Mouse (Mus musculus): ENCODE measurements around the gene Mip.
"Not testable (repeated sequence)": the region's sequence is repeated elsewhere in the genome, so short reads cannot be mapped to it uniquely, and the experiment has no call there.

The Mip gene

DNA sequence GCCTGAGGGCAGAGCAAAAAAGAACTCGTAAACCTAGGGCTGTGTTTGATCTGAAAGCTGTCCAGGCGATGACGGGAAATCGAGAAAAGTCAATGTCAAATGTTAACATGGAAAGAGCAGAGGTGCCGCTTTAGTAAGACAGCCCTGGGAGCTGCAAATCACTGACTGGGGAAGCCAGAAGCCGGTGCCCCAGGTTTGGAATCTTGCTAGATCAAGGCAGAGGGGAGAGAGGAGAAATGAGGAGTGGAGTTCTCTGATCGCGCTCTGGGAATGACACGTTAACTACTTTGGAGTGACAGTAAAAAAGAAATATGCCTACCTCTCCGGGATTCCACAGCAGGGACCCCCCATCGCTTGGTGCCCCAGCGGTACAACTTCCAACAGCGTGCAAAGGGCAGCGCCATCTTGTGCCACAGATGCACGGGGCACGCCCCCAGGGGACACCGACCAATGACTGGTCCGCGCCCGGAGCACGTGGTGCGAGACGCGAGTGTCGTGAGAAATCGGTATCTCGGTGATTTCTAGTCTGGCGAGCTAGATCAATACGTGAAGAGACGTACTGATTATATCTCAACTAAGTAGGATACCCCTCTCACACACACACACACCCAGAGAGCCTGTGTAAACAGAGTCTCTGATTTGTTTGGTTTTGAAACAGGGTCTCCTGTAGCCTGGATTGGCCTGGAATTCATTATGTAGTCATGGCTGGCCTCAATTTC lies 14.1 kb upstream of the Mip start, which contains the start of gene Spryd4:
TSS of gene Spryd4 (minus strand) at position 418 of the 719 bp plus-strand sequence.
- peak; percentile 83 to 93 for DNase-seq (ENCODE audit: low spot score in 2 of 2)

DNA sequence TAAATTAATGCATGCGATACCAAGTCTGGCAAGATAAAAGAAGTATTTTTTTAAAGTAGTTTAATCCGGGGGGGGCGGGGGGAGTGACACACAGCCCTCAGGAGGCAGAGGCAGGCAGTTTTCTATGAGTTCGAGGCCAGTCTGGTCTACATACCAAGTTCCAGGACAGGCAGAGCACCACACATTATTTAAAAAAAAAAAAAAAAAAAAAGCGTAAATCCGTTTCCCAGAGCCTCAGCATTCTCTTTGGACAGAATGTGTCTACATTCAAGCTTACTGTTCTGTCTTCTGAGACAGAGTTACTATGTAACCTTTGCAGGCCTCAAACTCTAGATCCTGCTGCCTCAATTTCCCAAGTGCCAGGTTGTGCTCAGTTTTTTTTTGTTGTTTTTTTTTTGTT lies 13.5 kb upstream of the Mip start:
- DNase-seq (ENCODE audit: low spot score in 2 of 2), result no peak

GRCm38 (mm10) chr10:128212871-128213323 lies 12.7 kb upstream of the Mip start:
- DNase-seq (ENCODE audit: low spot score in 2 of 2), result peak in 1 of 2 experiments; percentile 26

- not testable (repeated sequence) for DNase-seq (ENCODE audit: low spot score in 2 of 2)
These were observed 11.5 kb upstream of the Mip start for GRCm38 (mm10) chr10:128214112-128214511.

GRCm38 (mm10) chr10:128214981-128215380 lies 10.7 kb upstream of the Mip start:
- DNase-seq (ENCODE audit: low spot score in 2 of 2), result no peak

DNA sequence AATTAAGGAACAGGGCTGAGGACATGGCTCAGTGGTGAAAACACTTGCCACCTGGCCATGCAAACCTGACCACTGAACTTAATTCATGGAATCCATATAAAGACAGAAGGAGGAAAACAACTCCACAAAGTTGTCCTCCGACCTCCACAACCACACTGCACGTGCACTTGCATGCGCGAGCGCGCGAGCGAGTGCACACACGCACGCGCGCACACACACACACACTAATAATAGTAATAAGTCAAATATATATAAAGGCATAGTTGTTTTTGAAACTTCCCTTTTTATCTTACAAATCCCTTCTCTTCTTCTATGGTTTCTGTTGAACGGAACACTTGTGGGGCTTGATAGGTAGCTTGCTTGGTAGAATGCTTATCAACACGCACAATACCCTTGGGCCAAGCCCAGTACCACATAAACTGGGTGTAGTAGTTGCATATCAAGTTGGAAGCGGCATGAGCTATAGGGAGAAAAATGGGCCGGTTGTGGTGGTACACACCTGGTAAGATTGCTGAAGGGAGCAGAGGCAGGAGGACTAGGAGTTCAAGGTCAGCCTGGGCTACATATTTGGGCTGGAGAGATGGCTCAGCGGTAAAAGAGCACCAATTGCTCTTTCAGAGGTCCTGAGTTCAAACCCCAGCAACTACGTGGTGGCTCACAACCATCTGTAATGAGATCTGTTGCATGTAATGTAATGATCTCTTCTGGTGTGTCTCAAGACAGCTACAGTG lies 7.1 kb upstream of the Mip start:
- no peak for DNase-seq (ENCODE audit: low spot score in 2 of 2)

GRCm38 (mm10) chr10:128221533-128222286 lies 3.9 kb upstream of the Mip start:
- DNase-seq (ENCODE audit: low spot score in 2 of 2), result no peak

GRCm38 (mm10) chr10:128225064-128225463 lies 574 bp upstream of the Mip start:
- DNase-seq (ENCODE audit: low spot score in 2 of 2), result no peak

DNA sequence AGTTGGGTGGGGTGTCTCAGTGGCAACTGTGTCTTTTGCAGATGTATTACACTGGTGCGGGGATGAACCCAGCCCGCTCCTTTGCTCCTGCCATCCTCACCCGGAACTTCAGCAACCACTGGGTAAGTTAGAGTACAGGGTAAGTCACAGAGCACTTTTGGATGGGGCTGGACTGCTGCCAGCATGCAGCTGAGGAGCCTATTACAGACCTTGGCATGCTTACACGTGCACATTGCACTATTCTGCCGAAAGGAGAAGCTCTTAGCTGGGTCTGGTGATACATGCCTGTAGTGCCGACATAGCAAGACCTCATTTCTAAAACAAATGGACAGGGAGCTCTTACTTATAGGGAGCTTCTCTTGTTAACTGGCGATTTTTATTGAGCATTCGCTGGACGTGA lies 2.0 kb downstream of the Mip start:
- no peak for DNase-seq (ENCODE audit: low spot score in 2 of 2)

GRCm38 (mm10) chr10:128228009-128228408 lies 2.4 kb downstream of the Mip start:
- DNase-seq (ENCODE audit: low spot score in 2 of 2), result no peak

- DNase-seq (ENCODE audit: low spot score in 2 of 2), result no peak
These were observed 4.9 kb downstream of the Mip start for GRCm38 (mm10) chr10:128230582-128230981.

DNA sequence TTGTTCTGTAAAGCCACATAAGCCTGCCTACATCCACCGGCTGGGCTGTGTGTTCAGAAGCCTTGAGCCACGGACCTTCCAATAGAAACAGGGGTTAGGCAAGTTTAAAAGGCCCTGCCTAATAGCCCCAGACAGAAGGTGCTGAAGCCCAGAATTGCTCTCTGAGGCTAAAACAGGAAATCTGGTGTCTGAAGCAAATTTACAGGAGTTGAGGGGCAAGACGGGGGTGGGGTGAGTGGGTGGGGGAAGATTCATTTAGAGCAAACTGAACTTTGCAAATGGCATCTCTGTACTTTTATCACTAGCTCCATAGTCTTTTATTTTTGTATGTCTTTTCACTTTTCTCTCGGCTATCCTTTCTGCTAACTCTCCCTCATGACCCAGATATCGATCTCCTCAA lies 5.5 kb downstream of the Mip start:
- no peak for DNase-seq (ENCODE audit: low spot score in 2 of 2)

GRCm38 (mm10) chr10:128231697-128232419 lies 6.2 kb downstream of the Mip start, which contains the start of gene Timeless:
Gene Timeless, plus strand, starts transcription at chr10:128232065.
- peak; percentile 81 to 84 for DNase-seq (ENCODE audit: low spot score in 2 of 2)

DNA sequence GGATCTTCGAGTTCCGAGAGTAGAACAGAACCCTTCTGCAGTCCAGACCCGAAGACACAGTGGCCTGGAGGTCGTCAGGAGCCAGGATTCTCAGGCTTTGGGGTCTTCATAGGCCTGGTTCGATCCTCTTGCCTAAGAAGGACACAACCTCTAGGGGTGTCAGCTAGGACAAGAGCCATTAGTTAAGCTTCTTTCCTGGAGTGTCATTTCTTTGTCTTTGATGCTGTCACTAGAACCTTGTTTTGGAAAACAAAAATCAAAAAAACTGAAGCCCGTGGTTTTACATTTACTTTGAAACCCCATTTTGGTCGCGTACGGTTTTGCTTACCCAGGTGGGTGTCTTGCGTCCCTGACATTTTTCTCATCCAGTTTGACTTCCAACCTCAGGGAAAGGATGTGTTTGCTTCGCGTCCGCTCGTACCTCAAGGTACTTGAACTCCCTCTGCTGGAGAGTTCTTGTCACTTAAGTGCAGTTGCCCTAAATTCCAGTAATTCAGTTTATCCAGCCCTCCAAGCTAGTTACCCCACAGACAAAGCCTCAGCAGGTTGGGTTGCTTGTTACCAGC lies 6.9 kb downstream of the Mip start:
- no peak for DNase-seq (ENCODE audit: low spot score in 2 of 2)

DNA sequence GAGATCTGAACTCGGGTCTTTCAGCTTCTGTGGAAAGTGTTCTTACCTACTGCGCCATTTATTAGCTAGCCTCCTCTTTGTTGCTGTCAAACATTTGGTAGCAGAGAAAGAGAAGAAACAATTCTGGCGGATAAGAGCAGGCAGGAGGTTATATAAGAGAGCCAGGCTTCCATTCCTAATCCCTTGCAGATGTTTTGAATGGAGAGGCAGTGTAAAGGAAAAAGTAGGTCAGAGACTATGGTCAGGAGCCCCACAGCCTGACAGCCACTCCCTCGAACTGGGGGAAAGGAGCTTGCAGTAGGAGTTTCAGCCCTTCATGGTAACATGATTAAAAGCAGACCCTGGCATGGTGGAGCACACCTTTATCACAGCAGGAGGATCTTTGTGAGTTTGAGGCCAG lies 10.7 kb downstream of the Mip start:
- no peak for DNase-seq (ENCODE audit: low spot score in 2 of 2)

DNA sequence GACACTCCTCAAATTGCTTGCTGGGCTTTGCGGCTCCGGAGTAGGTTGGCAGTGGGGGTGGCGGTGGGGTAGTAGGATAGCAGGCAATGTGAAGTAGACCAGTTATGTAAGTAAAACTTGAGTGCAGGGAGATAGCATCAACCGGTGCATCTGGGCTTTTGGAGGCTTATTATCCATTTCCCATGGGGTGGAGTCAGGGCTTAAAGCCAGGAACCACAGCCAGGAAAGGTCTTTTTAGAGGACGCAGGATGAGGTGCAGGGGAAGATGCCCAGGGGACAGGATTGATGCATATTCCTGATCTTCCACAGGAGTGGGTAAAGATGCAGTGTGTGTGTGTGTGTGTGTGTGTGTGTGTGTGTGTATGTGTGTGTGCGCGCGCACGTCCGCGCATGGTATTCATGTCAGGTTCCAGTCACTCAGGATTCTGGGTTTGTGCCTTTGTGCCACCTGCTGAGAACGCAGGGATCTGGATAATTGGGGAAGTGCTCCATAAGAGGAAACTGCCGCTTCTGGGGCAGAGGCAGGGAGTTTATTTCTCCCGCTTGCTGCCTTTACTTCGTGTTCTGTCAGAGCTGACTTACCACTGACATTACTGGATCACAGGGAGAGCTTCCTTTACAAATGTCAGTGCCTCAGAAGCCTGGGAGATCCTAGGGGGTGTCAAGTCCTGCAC lies 12.3 kb downstream of the Mip start:
- no peak for DNase-seq (ENCODE audit: low spot score in 2 of 2)

GRCm38 (mm10) chr10:128239140-128239539 lies 13.5 kb downstream of the Mip start:
- DNase-seq (ENCODE audit: low spot score in 2 of 2), result no peak

DNA sequence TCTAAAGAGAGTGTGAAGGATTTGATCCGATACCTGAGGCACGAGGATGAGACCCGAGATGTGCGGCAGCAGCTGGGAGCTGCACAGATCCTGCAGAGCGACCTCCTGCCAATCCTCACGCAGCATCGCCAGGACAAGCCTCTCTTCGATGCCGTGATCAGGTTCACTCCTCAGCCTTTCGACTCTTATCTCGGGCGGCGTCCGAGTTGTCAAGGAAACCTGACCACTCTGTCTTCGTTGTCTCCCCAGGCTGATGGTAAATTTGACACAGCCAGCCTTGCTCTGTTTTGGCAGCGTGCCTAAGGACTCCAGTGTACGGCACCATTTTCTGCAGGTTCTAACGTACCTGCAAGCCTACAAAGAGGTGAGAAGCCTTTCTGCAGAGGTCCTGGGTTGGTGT lies 14.5 kb downstream of the Mip start:
- DNase-seq (ENCODE audit: low spot score in 2 of 2), result no peak

GRCm38 (mm10) chr10:128243252-128243651 lies 17.6 kb downstream of the Mip start:
- DNase-seq (ENCODE audit: low spot score in 2 of 2), result no peak

DNA sequence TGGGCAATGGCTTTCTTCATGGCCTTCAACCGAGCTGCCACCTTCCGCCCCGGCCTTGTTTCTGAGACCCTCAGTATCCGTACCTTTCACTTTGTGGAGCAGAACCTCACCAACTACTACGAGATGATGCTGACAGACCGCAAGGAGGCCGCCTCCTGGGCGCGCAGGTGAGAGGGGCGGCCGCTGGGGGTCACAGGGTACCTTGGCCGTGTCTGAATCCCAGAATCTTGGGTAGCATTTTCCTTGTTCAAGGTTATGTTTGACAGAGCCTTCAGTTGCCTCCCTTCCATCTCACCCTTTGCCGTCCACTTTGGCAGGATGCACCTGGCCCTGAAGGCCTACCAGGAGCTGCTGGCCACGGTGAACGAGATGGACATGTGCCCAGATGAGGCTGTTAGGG lies 18.5 kb downstream of the Mip start:
- no peak for DNase-seq (ENCODE audit: low spot score in 2 of 2)

Measured in urinary bladder, postnatal 4 days (tissue).